Mouse (Mus musculus): ENCODE measurements around the gene Eef2.
A peak's percentile ranks its signal among the peaks of the same experiment; 100 is the strongest.
"Not testable (repeated sequence)": the region's sequence is repeated elsewhere in the genome, so short reads cannot be mapped to it uniquely, and the experiment has no call there.

The Eef2 gene

DNA sequence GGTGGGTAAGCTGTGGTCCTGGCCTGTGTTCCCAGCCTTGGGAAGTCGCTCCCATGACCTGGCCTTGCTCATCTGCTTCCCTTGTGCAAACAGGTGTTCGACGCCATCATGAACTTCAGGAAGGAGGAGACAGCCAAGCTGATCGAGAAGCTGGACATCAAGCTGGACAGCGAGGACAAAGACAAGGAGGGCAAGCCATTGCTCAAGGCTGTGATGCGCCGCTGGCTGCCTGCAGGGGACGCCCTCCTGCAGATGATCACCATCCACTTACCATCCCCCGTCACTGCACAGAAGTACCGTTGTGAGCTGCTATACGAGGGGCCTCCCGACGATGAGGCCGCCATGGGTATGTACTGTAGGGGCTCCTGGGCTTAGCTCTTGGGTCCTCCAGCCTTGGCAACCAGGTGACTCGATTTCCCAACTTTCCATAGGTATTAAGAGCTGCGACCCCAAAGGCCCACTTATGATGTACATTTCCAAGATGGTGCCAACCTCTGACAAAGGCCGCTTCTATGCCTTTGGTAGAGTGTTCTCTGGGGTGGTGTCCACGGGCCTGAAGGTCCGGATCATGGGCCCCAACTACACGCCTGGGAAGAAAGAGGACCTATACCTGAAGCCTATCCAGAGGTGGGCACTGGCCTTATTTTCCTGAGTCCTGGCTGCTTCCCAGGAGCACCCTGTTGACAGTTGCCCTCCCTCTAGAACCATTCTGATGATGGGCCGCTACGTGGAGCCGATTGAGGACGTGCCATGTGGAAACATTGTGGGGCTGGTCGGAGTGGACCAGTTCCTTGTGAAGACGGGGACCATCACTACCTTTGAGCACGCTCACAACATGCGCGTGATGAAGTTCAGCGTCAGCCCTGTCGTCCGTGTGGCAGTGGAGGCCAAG lies 3.3 kb downstream of the Eef2 start:
- no peak for DNase-seq (ENCODE audit: low spot score in 2 of 2)

- DNase-seq (ENCODE audit: low spot score in 2 of 2) = no peak
These were observed 4.5 kb downstream of the Eef2 start for GRCm38 (mm10) chr10:81180946-81181345.

GRCm38 (mm10) chr10:81181860-81182259 lies 5.4 kb downstream of the Eef2 start:
- DNase-seq (ENCODE audit: low spot score in 2 of 2) = not testable (repeated sequence)

GRCm38 (mm10) chr10:81182336-81183333 lies 6.2 kb downstream of the Eef2 start, which contains the start of gene Dapk3:
Dapk3 (plus strand) TSS chr10:81183005.
- peak; percentile 96 to 97 for DNase-seq (ENCODE audit: low spot score in 2 of 2)

DNA sequence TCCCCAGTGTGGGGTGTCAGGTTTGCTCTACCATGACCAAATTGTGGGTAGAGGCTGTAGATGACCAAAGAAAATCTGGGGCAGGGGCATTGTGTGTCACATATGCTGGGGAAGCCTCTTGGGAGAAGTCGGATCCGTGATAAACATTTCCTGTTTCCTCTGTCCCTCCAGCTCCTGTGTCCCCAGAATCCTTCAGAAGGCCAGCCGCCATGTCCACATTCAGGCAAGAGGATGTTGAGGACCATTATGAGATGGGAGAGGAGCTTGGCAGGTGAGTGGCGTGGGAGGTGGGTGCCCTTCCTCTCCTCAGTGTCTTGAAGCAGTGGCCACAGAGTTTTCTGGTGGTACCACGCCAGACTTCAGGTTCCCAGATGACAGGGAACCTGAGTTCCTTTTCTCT lies 7.4 kb downstream of the Eef2 start, which contains the start of gene 4930442H23Rik:
Gene 4930442H23Rik, minus strand, starts transcription at position 45 of the 400 bp plus-strand sequence.
- DNase-seq (ENCODE audit: low spot score in 2 of 2) = no peak

DNA sequence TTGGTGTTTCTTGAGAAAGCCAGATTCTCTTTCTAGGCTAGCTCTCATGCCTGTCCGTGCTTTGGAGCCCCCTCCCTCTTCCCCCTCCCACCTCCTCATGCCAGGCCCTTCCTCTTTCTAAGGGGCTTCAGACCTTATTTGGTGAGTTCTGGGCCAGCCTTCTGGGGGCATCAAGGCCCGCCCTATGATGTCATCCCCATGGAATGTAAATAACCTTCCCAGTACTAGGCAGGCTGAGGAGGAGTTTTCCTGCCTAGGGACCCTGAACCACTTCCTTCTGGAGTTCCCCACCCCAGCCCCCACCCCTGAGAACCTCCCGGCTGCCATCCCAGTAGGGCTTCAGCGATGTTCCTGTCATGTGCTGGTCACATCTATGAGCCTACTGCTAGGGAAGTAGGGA lies 8.3 kb downstream of the Eef2 start:
- no peak for DNase-seq (ENCODE audit: low spot score in 2 of 2)

DNA sequence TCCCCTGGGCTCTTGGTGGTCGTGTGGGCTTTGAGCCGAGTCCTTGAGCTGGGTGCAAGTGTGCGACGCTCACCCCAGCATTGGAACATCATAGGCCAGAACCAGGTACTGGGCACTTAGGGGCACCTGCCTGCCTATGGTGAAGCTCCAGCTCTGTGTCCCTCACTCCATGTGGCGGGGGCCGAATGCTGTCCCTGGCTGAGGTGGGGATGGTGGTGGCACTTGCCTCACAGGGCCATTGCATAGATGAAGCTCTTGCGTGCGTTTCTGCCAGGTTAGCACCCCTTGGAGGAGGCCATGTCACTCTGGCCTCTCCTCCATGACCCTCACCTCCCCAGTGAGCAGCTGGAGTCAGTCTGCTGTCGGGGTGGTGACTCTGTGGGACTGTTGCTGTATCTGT lies 10.7 kb downstream of the Eef2 start:
- DNase-seq (ENCODE audit: low spot score in 2 of 2) = no peak

- DNase-seq (ENCODE audit: low spot score in 2 of 2) = no peak
These were observed 13.4 kb downstream of the Eef2 start for GRCm38 (mm10) chr10:81189821-81190220.

- DNase-seq (ENCODE audit: low spot score in 2 of 2) = no peak
These were observed 13.9 kb downstream of the Eef2 start for GRCm38 (mm10) chr10:81190236-81190911.

DNA sequence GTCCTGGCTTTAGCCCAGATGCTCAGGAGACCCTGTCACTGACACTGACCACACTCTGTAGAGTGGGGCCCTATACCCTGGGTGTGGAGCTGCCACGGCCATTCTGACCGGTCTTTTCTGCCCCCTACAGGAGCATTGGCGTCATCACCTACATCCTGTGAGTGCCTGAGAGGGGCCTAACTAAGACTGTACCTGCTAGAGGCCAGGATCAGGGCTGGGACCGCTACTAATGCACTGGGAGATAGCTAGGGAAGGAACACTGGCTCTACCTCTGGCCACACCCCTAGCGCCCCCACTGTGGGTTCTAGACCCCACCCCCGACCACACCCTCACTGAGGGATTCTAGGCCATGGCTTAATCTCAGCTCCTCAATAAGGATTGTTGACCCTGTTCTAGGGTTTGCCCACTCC lies 14.5 kb downstream of the Eef2 start:
- DNase-seq (ENCODE audit: low spot score in 2 of 2) = no peak

GRCm38 (mm10) chr10:81191342-81191982 lies 15.0 kb downstream of the Eef2 start:
- no peak for DNase-seq (ENCODE audit: low spot score in 2 of 2)

DNA sequence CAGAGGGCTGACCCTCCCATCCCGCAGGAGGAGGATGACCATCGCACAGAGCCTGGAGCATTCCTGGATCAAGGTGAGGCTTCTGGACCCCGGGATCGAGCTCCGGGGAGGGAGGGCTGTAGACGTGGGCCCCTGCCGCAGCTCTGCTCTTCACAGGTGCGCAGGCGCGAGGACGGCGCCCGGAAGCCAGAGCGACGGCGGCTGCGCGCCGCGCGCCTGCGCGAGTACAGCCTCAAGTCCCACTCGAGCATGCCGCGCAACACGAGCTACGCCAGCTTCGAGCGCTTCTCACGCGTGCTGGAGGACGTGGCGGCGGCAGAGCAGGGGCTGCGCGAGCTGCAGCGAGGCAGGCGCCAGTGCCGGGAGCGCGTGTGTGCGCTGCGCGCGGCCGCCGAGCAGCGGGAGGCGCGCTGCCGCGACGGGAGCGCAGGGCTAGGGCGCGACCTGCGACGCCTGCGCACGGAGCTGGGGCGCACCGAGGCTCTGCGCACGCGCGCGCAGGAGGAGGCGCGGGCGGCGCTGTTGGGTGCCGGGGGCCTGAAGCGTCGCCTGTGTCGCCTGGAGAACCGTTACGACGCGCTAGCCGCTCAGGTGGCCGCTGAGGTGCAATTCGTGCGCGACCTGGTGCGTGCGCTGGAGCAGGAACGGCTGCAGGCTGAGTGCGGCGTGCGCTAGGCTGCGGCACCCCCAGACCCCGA lies 16.0 kb downstream of the Eef2 start:
- DNase-seq (ENCODE audit: low spot score in 2 of 2) = peak; percentile 85 to 87

DNA sequence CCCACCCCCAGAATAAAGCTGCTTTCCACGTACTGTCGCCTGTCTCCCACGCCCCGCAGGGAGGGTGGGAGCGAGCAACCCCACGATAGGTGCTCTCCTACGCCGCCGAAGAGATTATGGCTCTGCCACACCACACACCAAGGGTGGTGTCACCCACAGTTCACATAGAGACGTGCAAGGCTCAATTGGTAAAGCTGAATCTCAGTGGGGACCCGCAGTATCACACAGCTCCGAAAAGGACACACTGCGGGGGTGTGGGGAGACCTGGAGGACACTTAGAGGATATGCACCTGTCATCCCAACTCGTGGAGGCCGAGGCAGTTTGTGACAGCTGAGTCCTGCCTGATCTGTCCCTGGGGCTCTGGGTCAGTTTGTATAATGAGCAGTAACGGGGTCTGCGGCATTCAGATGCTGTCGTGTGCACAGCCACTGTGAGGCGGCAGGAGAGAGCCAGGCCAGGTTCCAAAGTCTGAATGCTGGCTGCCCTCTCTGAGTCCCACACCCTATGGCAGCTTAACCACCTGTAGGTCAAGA lies 16.6 kb downstream of the Eef2 start:
- DNase-seq (ENCODE audit: low spot score in 2 of 2) = peak in 1 of 2 experiments; percentile 41

DNA sequence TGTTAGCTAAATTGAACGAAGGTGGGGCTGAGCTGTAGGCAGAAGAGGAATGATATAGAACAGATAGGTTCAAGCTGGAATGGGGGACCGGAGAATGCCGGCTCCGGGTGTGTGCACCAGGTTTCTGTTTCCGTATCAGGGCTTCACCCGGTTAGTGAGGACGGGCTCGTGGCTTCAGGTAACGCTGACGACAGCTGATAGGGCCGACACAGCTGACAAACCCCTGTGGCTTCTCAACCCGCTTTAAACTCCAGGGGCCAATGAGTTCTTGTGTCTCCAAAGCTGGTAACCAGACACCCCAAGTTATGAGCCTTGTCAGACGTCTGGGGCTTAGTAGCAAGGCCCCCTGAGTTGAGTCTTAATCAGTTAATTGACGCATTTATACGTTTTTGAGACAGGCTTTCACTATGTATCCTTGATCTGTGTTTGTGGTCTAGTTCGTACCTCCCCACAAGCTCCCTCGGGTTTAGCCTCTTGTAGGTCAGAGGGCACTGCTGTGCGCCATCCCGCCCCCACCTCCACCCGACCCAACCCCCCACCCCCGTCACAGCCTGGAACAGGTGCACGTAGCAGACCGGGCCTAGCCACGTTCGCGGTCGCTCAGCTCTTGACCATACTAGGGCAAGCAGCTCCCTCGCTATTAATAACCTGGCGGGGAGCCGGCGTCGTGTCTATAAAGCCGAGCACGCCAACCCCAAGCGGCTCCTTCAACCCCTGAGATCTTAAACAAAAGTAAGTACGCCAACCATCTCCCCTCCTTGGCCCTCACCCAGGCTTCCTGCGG lies 17.8 kb downstream of the Eef2 start:
- DNase-seq (ENCODE audit: low spot score in 2 of 2) = peak; percentile 73 to 74

DNA sequence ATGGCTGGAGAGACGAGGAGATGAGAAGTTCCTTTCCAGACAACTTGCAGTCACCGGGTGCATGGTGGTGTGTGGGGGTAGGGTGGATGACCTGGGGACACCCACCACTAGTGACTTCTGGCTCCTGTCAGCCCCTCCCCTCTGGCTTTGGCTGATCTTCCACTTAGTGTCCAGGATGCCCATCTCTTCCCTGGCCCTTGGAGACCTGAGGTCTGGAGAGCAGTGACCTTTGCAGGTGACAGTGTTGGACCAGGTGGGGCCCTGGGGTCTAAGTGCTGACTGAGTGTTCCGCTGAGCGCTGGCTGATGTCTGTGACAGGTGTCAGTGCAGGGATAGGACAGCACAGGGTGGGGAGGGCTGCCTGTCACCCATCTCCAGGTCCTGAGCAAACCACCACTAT lies 18.9 kb downstream of the Eef2 start:
- DNase-seq (ENCODE audit: low spot score in 2 of 2) = no peak

- no peak for DNase-seq (ENCODE audit: low spot score in 2 of 2)
These were observed 20.1 kb downstream of the Eef2 start for GRCm38 (mm10) chr10:81196470-81197065.

- no peak for DNase-seq (ENCODE audit: low spot score in 2 of 2)
These were observed 20.9 kb downstream of the Eef2 start for GRCm38 (mm10) chr10:81197305-81197704.

GRCm38 (mm10) chr10:81198230-81198629 lies 21.8 kb downstream of the Eef2 start:
- DNase-seq (ENCODE audit: low spot score in 2 of 2) = peak in 1 of 2 experiments; percentile 60

DNA sequence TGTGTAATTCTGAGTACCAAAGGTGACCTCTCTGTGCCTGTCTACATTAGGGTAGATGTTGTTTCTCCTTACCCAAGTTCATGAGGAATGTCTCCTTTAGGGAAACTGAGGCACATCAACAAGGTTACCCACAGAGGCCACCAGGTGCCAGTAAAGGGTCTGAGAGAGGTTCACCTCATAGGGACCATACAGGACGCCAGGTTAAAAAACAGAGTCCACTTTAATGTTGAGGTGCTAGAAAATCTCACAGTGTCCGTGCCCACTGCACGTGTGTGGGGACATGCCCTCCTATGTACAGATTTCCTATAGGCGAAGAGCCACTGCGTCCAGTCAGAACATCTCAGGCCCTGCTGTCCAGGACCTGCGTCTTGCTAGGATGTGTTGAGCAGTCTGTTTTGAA lies 22.6 kb downstream of the Eef2 start:
- DNase-seq (ENCODE audit: low spot score in 2 of 2) = no peak

Data from spleen, postnatal 36 days (tissue).